Mouse (Mus musculus): ENCODE measurements at regions not wholly inside any gene's neighbourhood (a gene's known extent, or its start where the extent isn't known, plus 50 kb on each side); places are given as distances from the start of the nearest gene placed in this dataset.

DNA sequence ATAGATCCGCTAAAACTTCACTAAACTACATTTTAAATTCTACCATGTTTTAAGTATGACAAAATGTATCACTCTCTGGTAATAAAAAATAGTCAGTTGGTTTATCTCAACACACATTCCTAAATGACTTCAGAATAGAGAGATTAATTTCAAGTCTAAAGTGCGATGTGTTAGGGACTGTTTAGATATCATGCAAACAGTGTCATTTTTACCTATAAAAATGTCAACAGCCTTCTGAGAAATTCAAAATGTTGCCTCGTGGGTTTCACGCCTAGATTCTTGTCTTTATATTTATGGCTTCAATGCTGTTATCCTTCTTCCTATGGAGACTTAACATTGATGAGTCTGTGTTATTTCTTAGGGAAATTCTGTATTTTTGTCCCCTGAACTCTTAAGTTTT, 53.7 kb upstream of the P2ry1 start:
- H3K9ac ChIP-seq: no peak overlapping the region
- no peaks in the 10 kb centered on the region for H3K4me1 ChIP-seq (ENCODE audit: insufficient read depth)
- WGBS: 50% methylated on average over 4 of the region's 4 CpGs
- ATAC-seq (ENCODE audit: insufficient read depth) (no peak), DNase-seq (peak; percentile 3)
- no peaks in the 10 kb centered on the region for H3K36me3 ChIP-seq (ENCODE audit: insufficient read depth)
- H3K27ac ChIP-seq (ENCODE audit: low read depth): no peak overlapping the region
- H3K27me3 ChIP-seq (ENCODE audit: insufficient read depth, low read length): no peaks in the 10 kb centered on the region
- H3K4me3 ChIP-seq (ENCODE audit: low read depth, low read length): no peak overlapping the region
- no peak for TF ChIP-seq CTCF (IDR thresholded peaks at IDR 0.05; ENCODE audit: low read depth)
- H3K4me2 ChIP-seq: no peak overlapping the region
- no peaks in the 10 kb centered on the region for H3K9me3 ChIP-seq (ENCODE audit: low read depth, low read length)

Data from lung, embryonic 14.5 days (tissue).